Mouse (Mus musculus) neural tube, embryonic 12.5 days (tissue): ENCODE results near the gene Lmnb2. TPM values are rescaled to one million over a fixed set of nuclear protein-coding genes. Genes with fewer than 3 reads are reported as not detected.

ENCODE experiments used
- ATAC-seq: fragments of 200-750 bp; cut with Nextera tagmentation; 2 replicates; pipeline ENCODE4 v1.8.0; 2017; ENCODE audit warnings: low read depth, mild to moderate bottlenecking, moderate TSS enrichment, moderate library complexity; ENCODE audit not compliant: low FRiP score
- H3K27ac ChIP-seq: fragments of 300-500 bp; sonication (generic); 2 replicates; pipeline ENCODE4 v1.5.1; 2016
- H3K27me3 ChIP-seq: fragments of 300-500 bp; sonication (generic); replicated peaks from 2 replicates; pipeline ENCODE4 v1.6.1; 2016; ENCODE audit warnings: mild to moderate bottlenecking
- H3K36me3 ChIP-seq: fragments of 300-500 bp; sonication (generic); 2 replicates; pipeline ENCODE4 v1.6.1; 2016; ENCODE audit warnings: mild to moderate bottlenecking
- H3K4me1 ChIP-seq: fragments of 300-500 bp; sonication (generic); 2 replicates; pipeline ENCODE4 v1.6.1; 2016
- H3K4me2 ChIP-seq: fragments of 300-500 bp; sonication (generic); replicated peaks from 2 replicates; pipeline ENCODE4 v1.6.1; 2016; ENCODE audit warnings: mild to moderate bottlenecking
- H3K4me3 ChIP-seq: fragments of 300-500 bp; sonication (generic); 2 replicates; pipeline ENCODE4 v1.5.1; 2016
- H3K9ac ChIP-seq: fragments of 300-500 bp; sonication (generic); 2 replicates; pipeline ENCODE4 v1.6.1; 2016; ENCODE audit warnings: mild to moderate bottlenecking
- H3K9me3 ChIP-seq: fragments of 300-500 bp; sonication (generic); 2 replicates; pipeline ENCODE4 v1.6.1; 2016; ENCODE audit warnings: mild to moderate bottlenecking
- WGBS: fragments of 180-500 bp; shearing (Covaris S2); methylation state at CpG from one replicate; pipeline ENCODE4 v1.1.7; 2016; 5-methylcytosine and 5-hydroxymethylcytosine counted together
- polyA plus RNA-seq: library from polyadenylated mRNA; unstranded; fragments of >200 nt; fragmentation: Nextera tagmentation; extraction: Ambion mirVana; gene quantifications from 2 replicates; pipeline ENCODE4 v1.2.1, GENCODE M21; 2016

Gene Lmnb2
- polyA plus RNA-seq, 1 experiment from 2014 or later, result 57.1 TPM

GRCm38 (mm10) chr10:80880901-80881300 lies 37.1 kb downstream of the Lmnb2 start:
- no peak overlapping the region for H3K4me3 ChIP-seq
- no peaks in the 10 kb centered on the region for H3K9me3 ChIP-seq
- WGBS, result 75% methylated on average over 2 of the region's 2 CpGs
- no peak for ATAC-seq
- no peaks in the 10 kb centered on the region for H3K27me3 ChIP-seq
- no peaks in the 10 kb centered on the region for H3K4me1 ChIP-seq
- H3K9ac ChIP-seq, result no peak overlapping the region
- no peak overlapping the region for H3K27ac ChIP-seq
- no peak overlapping the region for H3K4me2 ChIP-seq
- H3K36me3 ChIP-seq, result no peaks in the 10 kb centered on the region

GRCm38 (mm10) chr10:80880131-80880641 lies 37.9 kb downstream of the Lmnb2 start:
- Histone ChIP-seq H3K27me3 (no peaks in the 10 kb centered on the region), H3K4me2 (no peak overlapping the region), H3K4me1 (no peaks in the 10 kb centered on the region), H3K9ac (no peak overlapping the region), H3K27ac (no peak overlapping the region), H3K4me3 (no peak overlapping the region), H3K9me3 (no peaks in the 10 kb centered on the region), H3K36me3 (no peaks in the 10 kb centered on the region)
- ATAC-seq, result peak; percentile 52; the same call in 1 of the 2 replicates
- 24% methylated on average over 5 of the region's 5 CpGs for WGBS

GRCm38 (mm10) chr10:80876594-80876993 lies 41.5 kb downstream of the Lmnb2 start:
- ATAC-seq, result no peak
- Histone ChIP-seq H3K36me3 (no peaks in the 10 kb centered on the region), H3K27me3 (no peaks in the 10 kb centered on the region; the same call in 1 of the 2 replicates), H3K4me2 (no peak overlapping the region), H3K4me3 (no peak overlapping the region), H3K9me3 (no peaks in the 10 kb centered on the region), H3K27ac (no peak overlapping the region), H3K4me1 (no peaks in the 10 kb centered on the region), H3K9ac (no peak overlapping the region)
- WGBS, result 29% methylated on average over 3 of the region's 3 CpGs

GRCm38 (mm10) chr10:80876028-80876427 lies 42.0 kb downstream of the Lmnb2 start:
- WGBS, result 32% methylated on average over 5 of the region's 5 CpGs
- no peak overlapping the region for H3K27ac ChIP-seq
- no peak for ATAC-seq

GRCm38 (mm10) chr10:80874035-80874434 lies 44.0 kb downstream of the Lmnb2 start:
- no peaks in the 10 kb centered on the region; the same call in 1 of the 2 replicates for H3K27me3 ChIP-seq
- H3K4me3 ChIP-seq, result no peak overlapping the region
- H3K27ac ChIP-seq, result no peak overlapping the region
- H3K9me3 ChIP-seq, result no peaks in the 10 kb centered on the region
- H3K36me3 ChIP-seq, result no peaks in the 10 kb centered on the region
- no peak overlapping the region for H3K4me2 ChIP-seq
- 76% methylated on average over 9 of the region's 9 CpGs for WGBS
- ATAC-seq, result no peak
- no peak overlapping the region for H3K9ac ChIP-seq
- no peaks in the 10 kb centered on the region for H3K4me1 ChIP-seq

More at GRCm38 (mm10) chr10:80876028-80876427, 42.0 kb downstream of the Lmnb2 start:
- H3K4me3 ChIP-seq, result no peak overlapping the region
- H3K36me3 ChIP-seq, result no peaks in the 10 kb centered on the region
- no peak overlapping the region for H3K4me2 ChIP-seq
- no peak overlapping the region for H3K9ac ChIP-seq
- H3K9me3 ChIP-seq, result no peaks in the 10 kb centered on the region
- no peaks in the 10 kb centered on the region for H3K4me1 ChIP-seq
- no peaks in the 10 kb centered on the region; the same call in 1 of the 2 replicates for H3K27me3 ChIP-seq

GRCm38 (mm10) chr10:80871581-80871980 lies 46.5 kb downstream of the Lmnb2 start, which contains the start of gene Tmprss9:
TSS of gene Tmprss9 (plus strand) at chr10:80871848.
- no peak for ATAC-seq
- H3K4me1 ChIP-seq, result no peaks in the 10 kb centered on the region
- no peaks in the 10 kb centered on the region for H3K9me3 ChIP-seq
- H3K27me3 ChIP-seq, result no peaks in the 10 kb centered on the region; the same call in 1 of the 2 replicates
- 36% methylated on average over 9 of the region's 9 CpGs for WGBS
- H3K27ac ChIP-seq, result no peak within 1 kb of the TSS
- H3K4me3 ChIP-seq, result no peak within 1 kb of the TSS
- H3K9ac ChIP-seq, result no peak within 1 kb of the TSS
- no peak within 1 kb of the TSS for H3K4me2 ChIP-seq
- H3K36me3 ChIP-seq, result peaks cover 18% of the 10 kb centered on the region

GRCm38 (mm10) chr10:80870993-80871392 lies 47.1 kb downstream of the Lmnb2 start:
- Histone ChIP-seq H3K27me3 (no peaks in the 10 kb centered on the region; the same call in 1 of the 2 replicates), H3K27ac (no peak overlapping the region), H3K4me2 (no peak overlapping the region), H3K9me3 (no peaks in the 10 kb centered on the region), H3K36me3 (peaks cover 24% of the 10 kb centered on the region), H3K9ac (no peak overlapping the region), H3K4me3 (no peak overlapping the region), H3K4me1 (no peaks in the 10 kb centered on the region)
- 55% methylated on average over 5 of the region's 6 CpGs for WGBS
- ATAC-seq, result no peak

GRCm38 (mm10) chr10:80864446-80864845 lies 53.6 kb downstream of the Lmnb2 start:
- no peak overlapping the region for H3K27ac ChIP-seq
- no peaks in the 10 kb centered on the region for H3K9me3 ChIP-seq
- no peak for ATAC-seq
- no peak overlapping the region for H3K9ac ChIP-seq
- no peaks in the 10 kb centered on the region for H3K4me1 ChIP-seq
- H3K27me3 ChIP-seq, result no peaks in the 10 kb centered on the region
- no peak overlapping the region for H3K4me2 ChIP-seq
- H3K36me3 ChIP-seq, result peaks cover 72% of the 10 kb centered on the region
- no peak overlapping the region for H3K4me3 ChIP-seq
- WGBS, result 85% methylated on average over 16 of the region's 16 CpGs

GRCm38 (mm10) chr10:80862305-80862704 lies 55.7 kb downstream of the Lmnb2 start:
- Histone ChIP-seq H3K4me2 (no peak overlapping the region), H3K27me3 (no peaks in the 10 kb centered on the region), H3K9ac (no peak overlapping the region), H3K4me1 (peaks cover 10% of the 10 kb centered on the region), H3K27ac (no peak overlapping the region), H3K36me3 (peaks cover 62% of the 10 kb centered on the region), H3K9me3 (no peaks in the 10 kb centered on the region), H3K4me3 (no peak overlapping the region)
- no peak for ATAC-seq
- WGBS, result 91% methylated on average over 5 of the region's 5 CpGs

- Histone ChIP-seq H3K4me3 (no peak overlapping the region), H3K9me3 (no peaks in the 10 kb centered on the region), H3K4me1 (peaks cover 41% of the 10 kb centered on the region), H3K9ac (no peak overlapping the region), H3K4me2 (peak overlapping the region; percentile 24; the same call in 1 of the 2 replicates), H3K27ac (no peak overlapping the region), H3K36me3 (peaks cover 25% of the 10 kb centered on the region), H3K27me3 (no peaks in the 10 kb centered on the region)
- WGBS, result 87% methylated on average over 7 of the region's 7 CpGs
- ATAC-seq, result no peak
Observed at GRCm38 (mm10) chr10:80858350-80858935, 59.6 kb downstream of the Lmnb2 start.

GRCm38 (mm10) chr10:80857848-80858247 lies 60.2 kb downstream of the Lmnb2 start:
- Histone ChIP-seq H3K36me3 (peaks cover 25% of the 10 kb centered on the region), H3K4me1 (peaks cover 41% of the 10 kb centered on the region), H3K4me2 (peak overlapping the region; percentile 24), H3K9me3 (no peaks in the 10 kb centered on the region), H3K4me3 (no peak overlapping the region), H3K27ac (no peak overlapping the region; the same call in 1 of the 2 replicates), H3K9ac (peak overlapping the region; percentile 45), H3K27me3 (no peaks in the 10 kb centered on the region)
- no peak for ATAC-seq
- 70% methylated on average over 3 of the region's 3 CpGs for WGBS

- Histone ChIP-seq H3K4me3 (no peak overlapping the region), H3K9me3 (no peaks in the 10 kb centered on the region), H3K27ac (no peak overlapping the region; the same call in 1 of the 2 replicates), H3K36me3 (peaks cover 23% of the 10 kb centered on the region), H3K4me1 (peaks cover 41% of the 10 kb centered on the region), H3K4me2 (peak overlapping the region; percentile 24), H3K27me3 (no peaks in the 10 kb centered on the region), H3K9ac (peak overlapping the region; percentile 45)
- ATAC-seq, result no peak
- WGBS, result 38% methylated on average over 8 of the region's 8 CpGs
Observed at GRCm38 (mm10) chr10:80857386-80857785, 60.7 kb downstream of the Lmnb2 start.

GRCm38 (mm10) chr10:80856908-80857307 lies 61.1 kb downstream of the Lmnb2 start:
- Histone ChIP-seq H3K4me2 (peak overlapping the region; percentile 24), H3K4me1 (peaks cover 41% of the 10 kb centered on the region), H3K27ac (no peak overlapping the region), H3K9me3 (no peaks in the 10 kb centered on the region), H3K27me3 (no peaks in the 10 kb centered on the region), H3K4me3 (no peak overlapping the region), H3K36me3 (peaks cover 23% of the 10 kb centered on the region), H3K9ac (peak overlapping the region; percentile 45; the same call in 1 of the 2 replicates)
- WGBS, result 85% methylated on average over 5 of the region's 5 CpGs
- ATAC-seq, result no peak
